Comparison of ENCODE assay signal across 8 mouse cellular contexts in the genomic region with DNA sequence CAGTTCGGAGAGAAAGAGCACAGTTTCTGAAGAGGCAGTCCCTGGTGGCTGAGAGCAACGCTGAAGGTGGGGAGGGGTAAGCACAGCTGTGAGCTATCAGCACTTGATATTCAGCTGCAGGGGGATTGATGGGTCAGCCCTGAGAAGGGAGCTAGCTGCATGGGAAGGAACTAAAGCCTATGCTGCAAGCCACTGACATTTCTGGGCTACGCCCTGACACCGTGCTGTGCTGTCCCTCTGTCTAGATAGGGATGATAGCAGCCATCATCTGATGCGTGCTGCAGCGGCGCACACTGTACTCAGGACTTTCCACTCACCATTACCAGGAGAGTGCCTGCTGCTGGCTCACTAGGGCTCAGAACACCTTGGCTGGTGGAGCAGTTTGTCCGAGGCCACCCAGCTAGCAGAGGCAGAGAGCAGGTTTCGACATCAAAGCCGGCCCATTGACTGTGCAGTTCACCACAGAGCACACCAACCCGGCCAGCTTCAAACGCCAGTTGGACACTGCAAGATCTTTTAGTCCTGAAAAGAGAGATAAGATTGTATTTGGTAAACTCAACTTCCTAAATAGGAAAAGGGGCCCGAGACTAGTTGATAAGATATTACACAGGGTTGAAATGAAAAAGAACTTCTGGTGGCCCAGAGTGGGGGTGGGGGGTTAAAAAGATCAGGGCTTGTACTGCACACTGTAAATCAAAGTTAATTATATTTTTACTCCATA.
DNase-seq lines count a peak whose midpoint lies in the region; ATAC-seq lines count a peak whose summit lies in the region.

No protein-coding gene starts in this region.

- no peaks in the 10 kb centered on the region for H3K36me3 ChIP-seq in heart, embryonic 15.5 days

- peaks cover 11% of the 10 kb centered on the region for H3K4me1 ChIP-seq in heart, embryonic 15.5 days (replicated peaks)

- H3K27ac ChIP-seq in heart, embryonic 15.5 days = no peak overlapping the region

- intact Hi-C loops in heart, postnatal 36 days (cut with DNase I) = no loop called here

- DNase-seq in heart, postnatal 36 days = no peak
- peak; percentile 59 for DNase-seq in ZHBTc4 (ENCODE audit: low read depth, low spot score)
- peak; percentile 45 to 62 for DNase-seq in kidney, postnatal 4 days
- DNase-seq in mesoderm, embryonic 11.5 days (ENCODE audit: low read depth, low spot score) = peak; percentile 27
- no peak for DNase-seq in right cerebral cortex, postnatal 4 days
- no peak for DNase-seq in cerebellum, adult 9-10 months
- no peak for DNase-seq in thymus, postnatal 10 days (ENCODE audit: low spot score in 2 of 2)

- H3K27me3 ChIP-seq in heart, embryonic 15.5 days = peaks cover 64% of the 10 kb centered on the region

- 0 out of 2 replicates have a peak, but pooled peaks have one; percentile 10 for ATAC-seq in heart, embryonic 15.5 days (replicated peaks; ENCODE audit: insufficient number of reproducible peaks, insufficient read depth, low FRiP score, low read depth)

- no peak overlapping the region for H3K9ac ChIP-seq in heart, embryonic 15.5 days

- WGBS in heart, embryonic 15.5 days = 2% methylated on average over 13 of the region's 13 CpGs

- H3K9me3 ChIP-seq in heart, embryonic 15.5 days (replicated peaks) = no peaks in the 10 kb centered on the region

- peak overlapping the region; percentile 5 for H3K4me2 ChIP-seq in heart, embryonic 15.5 days

- no peak overlapping the region for H3K4me3 ChIP-seq in heart, embryonic 15.5 days

Comparison
In these comparisons a context has a peak if more than half of its experiments do, and no peak if none do; other contexts are left out.
1. DNase-seq: peak in ZHBTc4 (single experiment), kidney, postnatal 4 days (2 of 2) and mesoderm, embryonic 11.5 days (single experiment); none in heart, postnatal 36 days (0 of 2), right cerebral cortex, postnatal 4 days (single experiment), cerebellum, adult 9-10 months (single experiment) and thymus, postnatal 10 days (0 of 2).